Mouse (Mus musculus) liver, adult 2 months (tissue): ENCODE measurements around the gene Rnd2. TPM values are rescaled to one million over a fixed set of nuclear protein-coding genes. Genes with fewer than 3 reads are reported as not detected.
A peak's percentile ranks its signal among the peaks of the same experiment; 100 is the strongest.

Experiments used
- DNase-seq: peaks from one replicate; pipeline ENCODE4 v3.0.0-alpha.2; 2011; ENCODE audit warnings: low read depth, low spot score; ENCODE audit errors: extremely low read depth
- H3K27ac ChIP-seq: fragments of 200-500 bp; replicated peaks from 2 replicates; pipeline ENCODE4 v1.5.1; 2012; ENCODE audit warnings: low read depth, mild to moderate bottlenecking, control low read depth, inconsistent platforms, low read length; ENCODE audit not compliant: insufficient read depth
- H3K27me3 ChIP-seq: fragments of 200-500 bp; 2 replicates; pipeline ENCODE4 v1.6.1; 2012; ENCODE audit warnings: mild to moderate bottlenecking, moderate library complexity, low read length, inconsistent platforms; ENCODE audit not compliant: control insufficient read depth, insufficient read depth
- H3K36me3 ChIP-seq: fragments of 200-500 bp; 2 replicates; pipeline ENCODE4 v1.6.1; 2012; ENCODE audit warnings: low read length, inconsistent platforms; ENCODE audit not compliant: control insufficient read depth, insufficient read depth
- H3K4me1 ChIP-seq: fragments of 200-500 bp; 2 replicates; pipeline ENCODE4 v1.6.1; 2011; ENCODE audit warnings: low read length; ENCODE audit not compliant: control insufficient read depth, insufficient read depth
- H3K4me3 ChIP-seq: fragments of 200-500 bp; 2 replicates; pipeline ENCODE4 v1.5.1; 2011; ENCODE audit warnings: low read depth, mild to moderate bottlenecking, control low read depth, low read length, moderate library complexity; ENCODE audit not compliant: insufficient read depth
- H3K79me2 ChIP-seq: fragments of 200-500 bp; 2 replicates; pipeline ENCODE4 v1.6.1; 2012; ENCODE audit warnings: inconsistent platforms, mild to moderate bottlenecking, low read length, moderate library complexity; ENCODE audit not compliant: control insufficient read depth, insufficient read depth
- H3K9ac ChIP-seq: fragments of 200-500 bp; 2 replicates; pipeline ENCODE4 v1.6.1; 2012; ENCODE audit warnings: low read depth, mild to moderate bottlenecking, control low read depth, inconsistent platforms, low read length
- CTCF ChIP-seq: fragments of 200-500 bp; IDR thresholded peaks from 2 replicates; pipeline ENCODE4 v1.5.1; 2011; ENCODE audit warnings: low read depth, low read length, control low read depth
- POLR2A ChIP-seq: fragments of 200-500 bp; IDR thresholded peaks from 2 replicates; pipeline ENCODE4 v1.6.1; 2011; ENCODE audit warnings: low read length, control low read depth; ENCODE audit not compliant: insufficient read depth; ENCODE audit errors: extremely low read depth
- WGBS: fragments of 180-500 bp; shearing (Covaris S2); methylation state at CpG from one replicate; pipeline ENCODE4 v1.1.7; 2018; 5-methylcytosine and 5-hydroxymethylcytosine counted together
- polyA plus RNA-seq: library from polyadenylated mRNA; depleted of rRNA; stranded (reverse); fragments of >200 nt; gene quantifications from 2 replicates; pipeline ENCODE4 v1.2.3, GENCODE M21; 2012
- total RNA-seq: library from RNA; depleted of rRNA; stranded (reverse); fragments of >200 nt; gene quantifications from 2 replicates; pipeline ENCODE4 v1.2.3, GENCODE M21; 2014

Gene Rnd2
- total and polyA plus RNA-seq, 2 experiments = 8.0 to 18.9 TPM

- no peak for DNase-seq
- H3K9ac ChIP-seq = no peak overlapping the region
- no peaks in the 10 kb centered on the region for H3K79me2 ChIP-seq
- WGBS = 70% methylated on average over 3 of the region's 3 CpGs
- H3K4me1 ChIP-seq = peaks cover 5% of the 10 kb centered on the region; the same call in 1 of the 2 replicates
- no peak for TF ChIP-seq CTCF
- no peaks in the 10 kb centered on the region for H3K27me3 ChIP-seq
- H3K4me3 ChIP-seq = no peak overlapping the region
- no peaks in the 10 kb centered on the region for H3K36me3 ChIP-seq
- no peak overlapping the region for H3K27ac ChIP-seq
Measured at GRCm38 (mm10) chr11:101419610-101420009, 45.2 kb upstream of the Rnd2 start.

GRCm38 (mm10) chr11:101420148-101420547, 44.7 kb upstream of the Rnd2 start:
- Histone ChIP-seq H3K4me1 (peaks cover 5% of the 10 kb centered on the region; the same call in 1 of the 2 replicates), H3K27ac (no peak overlapping the region), H3K27me3 (no peaks in the 10 kb centered on the region), H3K79me2 (0 out of 2 replicates have a peak, but pooled peaks cover 2% of the 10 kb centered on the region), H3K36me3 (no peaks in the 10 kb centered on the region), H3K4me3 (no peak overlapping the region), H3K9ac (no peak overlapping the region)
- 86% methylated on average over 5 of the region's 5 CpGs for WGBS
- TF ChIP-seq POLR2A = no peak
- TF ChIP-seq CTCF = no peak
- no peak for DNase-seq

- no peak for TF ChIP-seq CTCF
- no peak for TF ChIP-seq POLR2A
- Histone ChIP-seq H3K36me3 (no peaks in the 10 kb centered on the region), H3K79me2 (peaks cover 11% of the 10 kb centered on the region; the same call in 1 of the 2 replicates), H3K27ac (peak within 1 kb of the TSS; percentile 72), H3K9ac (peak within 1 kb of the TSS; percentile 95), H3K4me1 (peaks cover 14% of the 10 kb centered on the region), H3K4me3 (peak within 1 kb of the TSS; percentile 97), H3K27me3 (no peaks in the 10 kb centered on the region)
- WGBS = 10% methylated on average over 23 of the region's 23 CpGs
- DNase-seq = no peak
Measured at GRCm38 (mm10) chr11:101424105-101424851, 40.5 kb upstream of the Rnd2 start, which contains the start of gene Gm27029. TSS of gene Gm27029 (minus strand) at chr11:101424796.

- DNase-seq = peak; percentile 80
- 0 out of 2 replicates have a peak, but pooled peaks have one; percentile 23 for TF ChIP-seq CTCF
- TF ChIP-seq POLR2A = peak; percentile 62; the same call in 1 of the 2 replicates
- WGBS = under 1% methylated on average over 81 of the region's 81 CpGs
Measured at GRCm38 (mm10) chr11:101424925-101425813, 39.6 kb upstream of the Rnd2 start, which contains the start of the genes Rundc1 and Ptges3l. TSS of gene Rundc1 (plus strand) at chr11:101425085. TSS of gene Ptges3l (minus strand) at chr11:101425333.

GRCm38 (mm10) chr11:101426165-101426564, 38.6 kb upstream of the Rnd2 start:
- Histone ChIP-seq H3K36me3 (peaks cover 10% of the 10 kb centered on the region), H3K79me2 (peaks cover 11% of the 10 kb centered on the region; the same call in 1 of the 2 replicates), H3K4me3 (peak overlapping the region; percentile 17; the same call in 1 of the 2 replicates), H3K27me3 (no peaks in the 10 kb centered on the region), H3K4me1 (peaks cover 14% of the 10 kb centered on the region), H3K27ac (no peak overlapping the region), H3K9ac (no peak overlapping the region)
- TF ChIP-seq CTCF (no peak), POLR2A (no peak)
- no peak for DNase-seq
- 61% methylated on average over 8 of the region's 8 CpGs for WGBS

More at GRCm38 (mm10) chr11:101424925-101425813, 39.6 kb upstream of the Rnd2 start, which contains the start of the genes Rundc1 and Ptges3l:
- Histone ChIP-seq H3K4me1 (peaks cover 14% of the 10 kb centered on the region), H3K4me3 (peak within 1 kb of the TSS; percentile 97), H3K9ac (peak within 1 kb of the TSS; percentile 95), H3K27ac (peak within 1 kb of the TSS; percentile 72), H3K79me2 (peaks cover 11% of the 10 kb centered on the region; the same call in 1 of the 2 replicates), H3K36me3 (peaks cover 2% of the 10 kb centered on the region; the same call in 1 of the 2 replicates), H3K27me3 (no peaks in the 10 kb centered on the region)
